Mouse (Mus musculus) right cerebral cortex, postnatal 14 days (tissue): ENCODE data around the gene Pla2g2e.
A peak's percentile ranks its signal among the peaks of the same experiment; 100 is the strongest.
"Not testable (repeated sequence)": the region's sequence is repeated elsewhere in the genome, so short reads cannot be mapped to it uniquely, and the experiment has no call there.

ENCODE experiments used
- DNase-seq: peaks from one replicate; pipeline ENCODE4 v3.0.0; 2022

Pla2g2e gene

GRCm38 (mm10) chr4:138877731-138878130 is at the start of gene Pla2g2e:
TSS of gene Pla2g2e (plus strand) at chr4:138877942.
- DNase-seq: no peak

- DNase-seq: no peak
These were observed 37.9 kb upstream of the Pla2g2e start for GRCm38 (mm10) chr4:138839806-138840205.

GRCm38 (mm10) chr4:138840726-138841125 is 37.0 kb upstream of the Pla2g2e start:
- no peak for DNase-seq

- DNase-seq: peak; percentile 77
These were observed 36.4 kb upstream of the Pla2g2e start for GRCm38 (mm10) chr4:138841386-138841785.

- DNase-seq: peak; percentile 78
These were observed 26.3 kb upstream of the Pla2g2e start for GRCm38 (mm10) chr4:138851463-138851862.

GRCm38 (mm10) chr4:138852961-138853360 is 24.8 kb upstream of the Pla2g2e start:
- DNase-seq: no peak

GRCm38 (mm10) chr4:138855092-138855632 is 22.6 kb upstream of the Pla2g2e start:
- no peak for DNase-seq

GRCm38 (mm10) chr4:138856491-138856890 is 21.3 kb upstream of the Pla2g2e start:
- peak; percentile 78 for DNase-seq

- no peak for DNase-seq
These were observed 20.2 kb upstream of the Pla2g2e start for GRCm38 (mm10) chr4:138857576-138857975.

- DNase-seq: no peak
These were observed 19.3 kb upstream of the Pla2g2e start for GRCm38 (mm10) chr4:138858446-138858845.

- DNase-seq: peak; percentile 55
These were observed 18.5 kb upstream of the Pla2g2e start for GRCm38 (mm10) chr4:138859245-138859644.

- peak; percentile 87 for DNase-seq
These were observed 18.0 kb upstream of the Pla2g2e start for GRCm38 (mm10) chr4:138859728-138860127.

- no peak for DNase-seq
These were observed 14.3 kb upstream of the Pla2g2e start, which contains the start of gene Pla2g5 for GRCm38 (mm10) chr4:138863344-138863998. TSS of gene Pla2g5 (minus strand) at chr4:138863482.

GRCm38 (mm10) chr4:138865092-138865491 is 12.7 kb upstream of the Pla2g2e start:
- no peak for DNase-seq

- no peak for DNase-seq
These were observed 11.8 kb upstream of the Pla2g2e start for GRCm38 (mm10) chr4:138865991-138866390.

- peak; percentile 73 for DNase-seq
These were observed 11.3 kb upstream of the Pla2g2e start for GRCm38 (mm10) chr4:138866413-138866812.

GRCm38 (mm10) chr4:138868666-138869065 is 9.1 kb upstream of the Pla2g2e start:
- no peak for DNase-seq

GRCm38 (mm10) chr4:138873864-138874263 is 3.9 kb upstream of the Pla2g2e start, which contains the start of gene Gm13030:
TSS of gene Gm13030 (minus strand) at chr4:138873964.
- no peak for DNase-seq

GRCm38 (mm10) chr4:138875275-138875674 is 2.5 kb upstream of the Pla2g2e start:
- not testable (repeated sequence) for DNase-seq

GRCm38 (mm10) chr4:138875986-138876385 is 1.8 kb upstream of the Pla2g2e start:
- no peak for DNase-seq

- no peak for DNase-seq
These were observed 1.0 kb downstream of the Pla2g2e start for GRCm38 (mm10) chr4:138878783-138879182.

- no peak for DNase-seq
These were observed 2.1 kb downstream of the Pla2g2e start for GRCm38 (mm10) chr4:138879808-138880207.

GRCm38 (mm10) chr4:138880811-138881584 is 3.3 kb downstream of the Pla2g2e start:
- DNase-seq: no peak

- peak; percentile 33 for DNase-seq
These were observed 4.4 kb downstream of the Pla2g2e start for GRCm38 (mm10) chr4:138882179-138882578.
